Mouse (Mus musculus): ENCODE measurements around the gene Trappc3. TPM values are rescaled to one million over a fixed set of nuclear protein-coding genes. Genes with fewer than 3 reads are reported as not detected.

Gene Trappc3
- polyA plus RNA-seq, 1 experiment, result 25.7 TPM

- H3K4me1 ChIP-seq (ENCODE audit: control insufficient read depth, insufficient read depth, insufficient read length), result peaks cover 22% of the 10 kb centered on the region
- no peak for TF ChIP-seq CTCF (IDR thresholded peaks at IDR 0.05; ENCODE audit: extremely low read depth, insufficient read depth, insufficient read length, insufficient replicate concordance)
- no peak for TF ChIP-seq POLR2A (IDR thresholded peaks at IDR 0.05; ENCODE audit: low read depth, low read length)
- WGBS, result 87% methylated on average over 4 of the region's 4 CpGs
Measured at GRCm38 (mm10) chr4:126250659-126251058, 11.5 kb upstream of the Trappc3 start.

GRCm38 (mm10) chr4:126251655-126252254, 10.4 kb upstream of the Trappc3 start:
- H3K27ac ChIP-seq (ENCODE audit: insufficient read depth, low read length), result no peak overlapping the region
- WGBS, result 45% methylated on average over 11 of the region's 11 CpGs
- peaks cover 22% of the 10 kb centered on the region for H3K4me1 ChIP-seq (ENCODE audit: control insufficient read depth, insufficient read depth, insufficient read length)
- TF ChIP-seq CTCF (IDR thresholded peaks at IDR 0.05; ENCODE audit: extremely low read depth, insufficient read depth, insufficient read length, insufficient replicate concordance) (no peak), POLR2A (IDR thresholded peaks at IDR 0.05; ENCODE audit: low read depth, low read length) (no peak)
- H3K36me3 ChIP-seq (ENCODE audit: control insufficient read depth, insufficient read depth, low read length), result no peaks in the 10 kb centered on the region
- H3K4me3 ChIP-seq (ENCODE audit: extremely low read depth, insufficient read depth, insufficient read length), result no peak overlapping the region
- DNase-seq (ENCODE audit: low read depth in 1 of 2, low spot score in 2 of 2), result no peak
- H3K27me3 ChIP-seq (ENCODE audit: control insufficient read depth, insufficient read depth, low read length), result no peaks in the 10 kb centered on the region

More at GRCm38 (mm10) chr4:126250659-126251058, 11.5 kb upstream of the Trappc3 start:
- Histone ChIP-seq H3K36me3 (ENCODE audit: control insufficient read depth, insufficient read depth, low read length) (no peaks in the 10 kb centered on the region; the same call in 1 of the 2 replicates), H3K27ac (ENCODE audit: insufficient read depth, low read length) (no peak overlapping the region), H3K27me3 (ENCODE audit: control insufficient read depth, insufficient read depth, low read length) (no peaks in the 10 kb centered on the region), H3K4me3 (ENCODE audit: extremely low read depth, insufficient read depth, insufficient read length) (no peak overlapping the region)
- DNase-seq (ENCODE audit: low read depth in 1 of 2, low spot score in 2 of 2), result no peak

- H3K4me3 ChIP-seq (ENCODE audit: extremely low read depth, insufficient read depth, insufficient read length), result no peak overlapping the region
- no peaks in the 10 kb centered on the region for H3K27me3 ChIP-seq (ENCODE audit: control insufficient read depth, insufficient read depth, low read length)
- DNase-seq (ENCODE audit: low read depth in 1 of 2, low spot score in 2 of 2), result no peak
- TF ChIP-seq POLR2A (IDR thresholded peaks at IDR 0.05; ENCODE audit: low read depth, low read length) (no peak), CTCF (IDR thresholded peaks at IDR 0.05; ENCODE audit: extremely low read depth, insufficient read depth, insufficient read length, insufficient replicate concordance) (no peak)
- 87% methylated on average over 17 of the region's 17 CpGs for WGBS
- no peak overlapping the region for H3K27ac ChIP-seq (ENCODE audit: insufficient read depth, low read length)
- no peaks in the 10 kb centered on the region for H3K36me3 ChIP-seq (ENCODE audit: control insufficient read depth, insufficient read depth, low read length)
- peaks cover 31% of the 10 kb centered on the region for H3K4me1 ChIP-seq (ENCODE audit: control insufficient read depth, insufficient read depth, insufficient read length)
Measured at GRCm38 (mm10) chr4:126252411-126253237, 9.5 kb upstream of the Trappc3 start.

- no peak for DNase-seq (ENCODE audit: low read depth in 1 of 2, low spot score in 2 of 2)
- no peak for TF ChIP-seq CTCF (IDR thresholded peaks at IDR 0.05; ENCODE audit: extremely low read depth, insufficient read depth, insufficient read length, insufficient replicate concordance)
- TF ChIP-seq POLR2A (IDR thresholded peaks at IDR 0.05; ENCODE audit: low read depth, low read length), result no peak
- 0 out of 2 replicates have a peak overlapping the region, but pooled peaks have one; percentile 21 for H3K4me3 ChIP-seq (ENCODE audit: extremely low read depth, insufficient read depth, insufficient read length)
- no peaks in the 10 kb centered on the region for H3K27me3 ChIP-seq (ENCODE audit: control insufficient read depth, insufficient read depth, low read length)
- peak overlapping the region; percentile 31; the same call in 1 of the 2 replicates for H3K27ac ChIP-seq (ENCODE audit: insufficient read depth, low read length)
- no peaks in the 10 kb centered on the region for H3K36me3 ChIP-seq (ENCODE audit: control insufficient read depth, insufficient read depth, low read length)
- peaks cover 36% of the 10 kb centered on the region for H3K4me1 ChIP-seq (ENCODE audit: control insufficient read depth, insufficient read depth, insufficient read length)
- WGBS, result 60% methylated on average over 14 of the region's 14 CpGs
Measured at GRCm38 (mm10) chr4:126253637-126254272, 8.4 kb upstream of the Trappc3 start.

- 56% methylated on average over 9 of the region's 9 CpGs for WGBS
- Histone ChIP-seq H3K36me3 (ENCODE audit: control insufficient read depth, insufficient read depth, low read length) (no peaks in the 10 kb centered on the region), H3K4me3 (ENCODE audit: extremely low read depth, insufficient read depth, insufficient read length) (peak overlapping the region; percentile 83), H3K27me3 (ENCODE audit: control insufficient read depth, insufficient read depth, low read length) (no peaks in the 10 kb centered on the region), H3K27ac (ENCODE audit: insufficient read depth, low read length) (peak overlapping the region; percentile 27), H3K4me1 (ENCODE audit: control insufficient read depth, insufficient read depth, insufficient read length) (peaks cover 41% of the 10 kb centered on the region)
- no peak for TF ChIP-seq POLR2A (IDR thresholded peaks at IDR 0.05; ENCODE audit: low read depth, low read length)
- TF ChIP-seq CTCF (IDR thresholded peaks at IDR 0.05; ENCODE audit: extremely low read depth, insufficient read depth, insufficient read length, insufficient replicate concordance), result no peak
- no peak for DNase-seq (ENCODE audit: low read depth in 1 of 2, low spot score in 2 of 2)
Measured at GRCm38 (mm10) chr4:126254315-126255112, 7.6 kb upstream of the Trappc3 start.
